Mouse (Mus musculus): Measurements from ENCODE around the gene Olfr324. TPM values are rescaled to one million over a fixed set of nuclear protein-coding genes. Genes with fewer than 3 reads are reported as not detected.
A peak's percentile ranks its signal among the peaks of the same experiment; 100 is the strongest.

The Olfr324 gene
- polyA plus RNA-seq, 1 experiment from 2014 or later, result 0.08 TPM

GRCm38 (mm10) chr11:58602800-58603560 lies 8.1 kb downstream of the Olfr324 start:
- no peak for TF ChIP-seq CTCF (IDR thresholded peaks at IDR 0.05)
- no peaks in the 10 kb centered on the region for H3K27me3 ChIP-seq
- peak; percentile 62 for ATAC-seq
- POLR2A ChIA-PET, result no interaction called here
- in situ Hi-C loops (cut with MboI; ENCODE audit: low pct_unique_long_range_greater_than_20kb), result no loop called here
- DNase-seq (ENCODE audit: low read depth, low spot score), result peak; percentile 35
- CTCF ChIA-PET, result interaction anchor here (1.5 to 2.0 kb wide), 2 partner anchors 9 to 377 kb away, joined by 3 to 5 read pairs; no protein-coding TSS in a partner anchor

GRCm38 (mm10) chr11:58604688-58605087 lies 9.8 kb downstream of the Olfr324 start:
- CTCF ChIA-PET, result no interaction called here
- DNase-seq (ENCODE audit: low read depth, low spot score) (no peak), ATAC-seq (no peak)
- TF ChIP-seq CTCF (IDR thresholded peaks at IDR 0.05), result no peak
- in situ Hi-C loops (cut with MboI; ENCODE audit: low pct_unique_long_range_greater_than_20kb), result no loop called here
- POLR2A ChIA-PET, result no interaction called here
- no peaks in the 10 kb centered on the region for H3K27me3 ChIP-seq

- ATAC-seq (no peak), DNase-seq (ENCODE audit: low read depth, low spot score) (no peak)
- ChIA-PET POLR2A (no interaction called here), CTCF (no interaction called here)
- no peak for TF ChIP-seq CTCF (IDR thresholded peaks at IDR 0.05)
- in situ Hi-C loops (cut with MboI; ENCODE audit: low pct_unique_long_range_greater_than_20kb), result no loop called here
- no peaks in the 10 kb centered on the region for H3K27me3 ChIP-seq
These were observed 10.3 kb downstream of the Olfr324 start for GRCm38 (mm10) chr11:58605228-58605627.

- CTCF ChIA-PET, result no interaction called here
- ATAC-seq (no peak), DNase-seq (ENCODE audit: low read depth, low spot score) (no peak)
- in situ Hi-C loops (cut with MboI; ENCODE audit: low pct_unique_long_range_greater_than_20kb), result no loop called here
- no peak for TF ChIP-seq CTCF (IDR thresholded peaks at IDR 0.05)
- POLR2A ChIA-PET, result no interaction called here
- no peaks in the 10 kb centered on the region for H3K27me3 ChIP-seq
These were observed 11.4 kb downstream of the Olfr324 start for GRCm38 (mm10) chr11:58606177-58606919.

- no peaks in the 10 kb centered on the region for H3K27me3 ChIP-seq
- no peak for ATAC-seq
- DNase-seq (ENCODE audit: low read depth, low spot score), result no peak
- ChIA-PET CTCF (no interaction called here), POLR2A (no interaction called here)
- no peak for TF ChIP-seq CTCF (IDR thresholded peaks at IDR 0.05)
- in situ Hi-C loops (cut with MboI; ENCODE audit: low pct_unique_long_range_greater_than_20kb), result no loop called here
These were observed 12.1 kb downstream of the Olfr324 start for GRCm38 (mm10) chr11:58607030-58607429.

- DNase-seq (ENCODE audit: low read depth, low spot score), result no peak
- H3K27me3 ChIP-seq, result peaks cover 2% of the 10 kb centered on the region
- CTCF ChIA-PET, result interaction anchor here (3.1 kb wide), 1 partner anchor 26 kb away, joined by 8 read pairs; no protein-coding TSS in a partner anchor
- no peak for ATAC-seq
- in situ Hi-C loops (cut with MboI; ENCODE audit: low pct_unique_long_range_greater_than_20kb), result no loop called here
- POLR2A ChIA-PET, result no interaction called here
- no peak for TF ChIP-seq CTCF (IDR thresholded peaks at IDR 0.05)
These were observed 18.4 kb downstream of the Olfr324 start for GRCm38 (mm10) chr11:58613359-58613758.

GRCm38 (mm10) chr11:58614526-58614925 lies 19.6 kb downstream of the Olfr324 start:
- POLR2A ChIA-PET, result no interaction called here
- peaks cover 2% of the 10 kb centered on the region for H3K27me3 ChIP-seq
- in situ Hi-C loops (cut with MboI; ENCODE audit: low pct_unique_long_range_greater_than_20kb), result no loop called here
- CTCF ChIA-PET, result interaction anchor here (1.3 to 3.1 kb wide), 3 partner anchors 12 to 27 kb away, joined by 3 to 8 read pairs (median 7); no protein-coding TSS in a partner anchor
- no peak for TF ChIP-seq CTCF (IDR thresholded peaks at IDR 0.05)
- ATAC-seq (no peak), DNase-seq (ENCODE audit: low read depth, low spot score) (no peak)

- in situ Hi-C loops (cut with MboI; ENCODE audit: low pct_unique_long_range_greater_than_20kb), result no loop called here
- ChIA-PET POLR2A (no interaction called here), CTCF (interaction anchor here (1.3 to 3.1 kb wide), 3 partner anchors 11 to 28 kb away, joined by 3 to 8 read pairs (median 7); no protein-coding TSS in a partner anchor)
- no peak for DNase-seq (ENCODE audit: low read depth, low spot score)
- no peak for TF ChIP-seq CTCF (IDR thresholded peaks at IDR 0.05)
- ATAC-seq, result no peak
- peaks cover 2% of the 10 kb centered on the region for H3K27me3 ChIP-seq
These were observed 21.1 kb downstream of the Olfr324 start, which contains the start of gene 2210407C18Rik for GRCm38 (mm10) chr11:58615975-58616374. Gene 2210407C18Rik, minus strand, starts transcription at chr11:58616075.

- H3K27me3 ChIP-seq, result peaks cover 11% of the 10 kb centered on the region
- ChIA-PET CTCF (no interaction called here), POLR2A (no interaction called here)
- no peak for TF ChIP-seq CTCF (IDR thresholded peaks at IDR 0.05)
- DNase-seq (ENCODE audit: low read depth, low spot score), result no peak
- ATAC-seq, result no peak
- in situ Hi-C loops (cut with MboI; ENCODE audit: low pct_unique_long_range_greater_than_20kb), result no loop called here
These were observed 23.5 kb downstream of the Olfr324 start for GRCm38 (mm10) chr11:58618369-58618768.

GRCm38 (mm10) chr11:58618793-58619192 lies 23.9 kb downstream of the Olfr324 start:
- DNase-seq (ENCODE audit: low read depth, low spot score), result no peak
- POLR2A ChIA-PET, result no interaction called here
- no peak for ATAC-seq
- in situ Hi-C loops (cut with MboI; ENCODE audit: low pct_unique_long_range_greater_than_20kb), result no loop called here
- CTCF ChIA-PET, result no interaction called here
- peaks cover 11% of the 10 kb centered on the region for H3K27me3 ChIP-seq
- no peak for TF ChIP-seq CTCF (IDR thresholded peaks at IDR 0.05)

- TF ChIP-seq CTCF (IDR thresholded peaks at IDR 0.05), result no peak
- peaks cover 13% of the 10 kb centered on the region for H3K27me3 ChIP-seq
- in situ Hi-C loops (cut with MboI; ENCODE audit: low pct_unique_long_range_greater_than_20kb), result loop anchor here (25.0 kb wide), 1 partner anchor 664 kb away; no protein-coding TSS in a partner anchor
- ChIA-PET POLR2A (no interaction called here), CTCF (interaction anchor here (1.6 kb wide), 1 partner anchor 11 kb away, joined by 3 read pairs; the partner anchor contains the start of gene 2210407C18Rik)
- ATAC-seq (no peak), DNase-seq (ENCODE audit: low read depth, low spot score) (no peak)
These were observed 31.2 kb downstream of the Olfr324 start for GRCm38 (mm10) chr11:58626146-58626545.

All from Patski (cell line).